Mouse (Mus musculus): ENCODE results near the gene Wnt2b. TPM values are rescaled to one million over a fixed set of nuclear protein-coding genes. Genes with fewer than 3 reads are reported as not detected.

Wnt2b gene
- 5.8 and 7.8 TPM in 2 replicates for total RNA-seq (2021)
- long read RNA-seq, partial matches to known transcripts = 0 of 1 reads
- long read RNA-seq, other reads (novel, unspliced or antisense) = 1 of 1 reads

GRCm38 (mm10) chr3:104961066-104962059 is at the start of gene Wnt2b:
Gene Wnt2b (minus strand): TSS chr3:104961921.
- DNase-seq = peak; percentile 47

- no peak for DNase-seq
Observed at GRCm38 (mm10) chr3:105010681-105011339, 49.1 kb upstream of the Wnt2b start.

DNA sequence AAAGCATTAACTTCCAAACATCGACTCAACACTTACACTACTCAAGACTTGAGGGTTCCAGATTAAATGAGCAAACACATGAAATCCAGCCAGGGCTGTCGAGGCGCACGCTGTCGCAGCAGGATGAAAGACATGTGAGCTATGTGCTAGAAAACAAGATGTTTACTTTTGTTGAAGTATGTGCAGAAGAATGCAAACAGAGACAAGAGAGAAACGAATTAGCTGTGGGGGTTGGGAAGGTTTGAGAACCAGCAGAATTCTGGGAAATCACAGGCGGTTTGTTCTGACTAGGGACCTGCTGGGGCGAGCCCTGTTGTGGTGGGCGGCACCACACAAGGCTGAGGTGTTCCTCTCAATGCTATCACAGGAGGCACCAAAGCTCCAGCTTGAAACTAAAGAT is 46.3 kb upstream of the Wnt2b start:
- no peak for DNase-seq

- DNase-seq = no peak
Observed at GRCm38 (mm10) chr3:105006101-105006500, 44.4 kb upstream of the Wnt2b start.

GRCm38 (mm10) chr3:105005561-105006065 is 43.9 kb upstream of the Wnt2b start:
- DNase-seq = no peak

DNA sequence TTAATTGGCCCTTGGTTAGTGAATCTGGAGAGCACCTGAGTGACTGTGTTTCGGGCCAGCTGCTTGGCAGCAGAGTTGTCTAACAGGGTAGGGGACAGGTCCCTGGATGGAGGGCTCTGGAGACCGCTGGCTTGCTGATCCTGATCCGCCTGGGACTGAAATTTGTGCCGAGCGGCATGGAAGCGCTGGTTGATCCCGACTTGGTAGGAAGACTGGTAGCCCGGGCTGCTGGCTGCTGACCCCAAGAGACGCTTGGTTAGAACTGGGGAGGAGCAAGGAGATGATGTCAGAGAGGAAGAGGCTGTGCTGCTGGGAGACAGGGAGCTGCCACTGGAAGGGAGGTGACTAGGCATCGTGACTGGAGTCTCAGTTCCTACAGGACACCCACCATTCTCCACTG is 43.3 kb upstream of the Wnt2b start:
- DNase-seq = no peak

DNA sequence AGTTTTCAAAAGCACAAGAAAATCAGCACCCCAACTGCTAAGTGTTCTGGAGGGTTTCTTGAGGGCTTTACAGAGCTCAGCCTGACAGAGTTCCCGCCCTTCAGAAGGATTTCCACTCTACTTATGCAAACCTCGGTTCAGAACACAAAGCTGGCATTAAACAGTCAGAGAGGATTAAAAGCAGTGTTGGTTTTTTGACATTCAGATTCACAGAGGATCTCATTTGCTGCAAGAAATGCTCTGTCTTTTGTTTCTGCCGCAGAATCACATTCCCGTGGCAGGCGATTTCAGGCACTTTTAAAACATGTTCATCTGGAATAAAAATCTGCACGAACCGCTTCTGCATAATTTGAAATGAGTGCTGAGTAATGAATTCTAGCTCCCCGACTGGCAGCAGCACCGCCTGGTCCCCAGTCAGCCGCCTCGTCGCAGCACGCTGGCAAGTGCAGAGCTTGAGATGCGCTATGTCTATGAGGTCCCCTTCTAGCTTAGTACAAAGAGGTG is 42.3 kb upstream of the Wnt2b start:
- DNase-seq = no peak

GRCm38 (mm10) chr3:105001374-105001773 is 39.7 kb upstream of the Wnt2b start:
- no peak for DNase-seq

DNA sequence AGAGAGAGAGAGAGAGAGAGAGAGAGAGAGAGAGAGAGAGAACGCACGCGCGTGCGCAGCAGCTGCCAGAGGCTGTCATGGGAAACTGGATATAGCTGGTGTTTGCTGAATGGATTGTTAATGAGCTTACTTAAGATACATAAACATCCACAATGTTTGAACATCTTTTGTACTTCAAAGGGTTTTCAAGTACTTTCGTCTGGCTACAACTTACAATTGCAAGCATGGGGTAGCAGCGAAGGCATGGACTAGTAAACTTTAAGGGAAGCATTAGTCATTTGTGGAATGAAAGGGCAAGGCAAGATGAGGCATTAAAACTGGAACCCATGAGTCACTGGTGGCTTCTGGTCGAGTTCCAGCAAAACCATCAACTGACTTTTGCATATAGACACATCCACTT is 38.8 kb upstream of the Wnt2b start:
- peak; percentile 60 for DNase-seq

GRCm38 (mm10) chr3:104997563-104997962 is 35.8 kb upstream of the Wnt2b start:
- no peak for DNase-seq

DNA sequence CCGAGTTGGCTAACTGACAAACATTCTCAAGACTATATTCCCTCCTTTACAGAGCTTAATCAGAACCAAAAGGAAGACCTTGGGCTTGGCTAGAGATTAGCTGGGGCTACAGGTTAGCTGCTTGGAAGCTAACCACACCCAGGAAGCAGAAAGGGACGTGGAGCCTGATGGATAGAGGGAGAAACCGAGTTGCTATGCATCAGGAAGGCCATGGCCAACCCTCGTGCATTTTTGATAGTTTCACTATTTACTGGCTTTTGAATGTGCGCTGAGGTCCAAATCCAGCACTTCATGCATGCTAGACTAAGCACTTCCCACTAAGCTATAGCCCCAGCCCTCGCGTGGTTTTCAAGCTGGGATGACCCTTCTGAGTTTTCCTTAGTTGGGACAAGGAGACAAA is 34.0 kb upstream of the Wnt2b start:
- DNase-seq = no peak

- no peak for DNase-seq
Observed at GRCm38 (mm10) chr3:104994415-104994841, 32.7 kb upstream of the Wnt2b start.

GRCm38 (mm10) chr3:104993800-104994199 is 32.1 kb upstream of the Wnt2b start:
- peak; percentile 41 for DNase-seq

GRCm38 (mm10) chr3:104992709-104993388 is 31.1 kb upstream of the Wnt2b start:
- DNase-seq = peak; percentile 95

- DNase-seq = no peak
Observed at GRCm38 (mm10) chr3:104991703-104992102, 30.0 kb upstream of the Wnt2b start.

DNA sequence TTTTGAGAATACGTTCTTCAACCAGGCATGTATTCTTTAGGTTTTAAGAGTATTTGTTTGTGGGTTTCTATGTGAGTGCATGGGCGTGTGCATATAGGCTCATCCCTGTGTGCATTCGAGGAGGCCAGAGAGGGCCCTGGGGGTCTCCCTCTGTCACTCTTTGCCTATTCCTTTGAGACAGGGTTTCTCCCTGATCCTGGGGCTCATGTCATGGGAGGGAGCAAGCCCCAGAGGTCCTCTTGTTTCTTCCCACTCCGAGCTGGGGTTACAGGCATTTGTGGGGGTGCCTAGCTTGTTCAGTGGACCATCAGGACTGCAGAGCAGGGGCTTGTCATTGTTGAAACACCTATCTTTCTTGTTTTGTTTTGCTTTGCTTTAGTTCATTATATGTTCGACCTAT is 26.2 kb upstream of the Wnt2b start:
- no peak for DNase-seq

- no peak for DNase-seq
Observed at GRCm38 (mm10) chr3:104979735-104980134, 18.0 kb upstream of the Wnt2b start.

GRCm38 (mm10) chr3:104967548-104968300 is 6.0 kb upstream of the Wnt2b start:
- peak; percentile 91 for DNase-seq

DNA sequence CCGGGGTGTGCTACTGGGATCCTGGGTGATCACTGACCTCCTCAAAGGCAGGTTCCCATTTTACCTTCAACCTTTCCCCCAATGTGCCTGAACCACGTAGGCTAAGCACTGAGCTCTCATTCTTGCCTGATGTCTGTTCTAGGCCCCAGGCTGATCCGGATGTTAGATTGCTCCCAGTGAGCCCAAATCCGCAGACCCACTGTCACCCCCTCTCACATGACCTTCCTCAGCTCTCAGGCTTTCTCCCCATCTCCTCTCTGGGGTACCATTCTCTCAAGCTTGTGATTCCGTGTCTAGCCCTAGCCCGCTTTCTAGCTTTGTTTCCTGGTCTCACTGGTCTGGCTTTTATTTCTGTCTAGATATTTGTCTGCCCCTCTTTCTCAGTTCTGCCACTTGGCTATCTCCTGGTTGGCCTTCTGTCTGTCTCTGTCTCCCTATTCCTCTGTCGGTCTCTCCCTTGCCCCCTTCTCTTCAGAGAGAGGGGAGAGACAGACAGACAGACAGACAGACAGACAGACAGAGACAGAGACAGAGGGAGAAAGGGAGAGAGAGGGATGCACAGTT is 4.4 kb upstream of the Wnt2b start:
- DNase-seq = no peak

DNA sequence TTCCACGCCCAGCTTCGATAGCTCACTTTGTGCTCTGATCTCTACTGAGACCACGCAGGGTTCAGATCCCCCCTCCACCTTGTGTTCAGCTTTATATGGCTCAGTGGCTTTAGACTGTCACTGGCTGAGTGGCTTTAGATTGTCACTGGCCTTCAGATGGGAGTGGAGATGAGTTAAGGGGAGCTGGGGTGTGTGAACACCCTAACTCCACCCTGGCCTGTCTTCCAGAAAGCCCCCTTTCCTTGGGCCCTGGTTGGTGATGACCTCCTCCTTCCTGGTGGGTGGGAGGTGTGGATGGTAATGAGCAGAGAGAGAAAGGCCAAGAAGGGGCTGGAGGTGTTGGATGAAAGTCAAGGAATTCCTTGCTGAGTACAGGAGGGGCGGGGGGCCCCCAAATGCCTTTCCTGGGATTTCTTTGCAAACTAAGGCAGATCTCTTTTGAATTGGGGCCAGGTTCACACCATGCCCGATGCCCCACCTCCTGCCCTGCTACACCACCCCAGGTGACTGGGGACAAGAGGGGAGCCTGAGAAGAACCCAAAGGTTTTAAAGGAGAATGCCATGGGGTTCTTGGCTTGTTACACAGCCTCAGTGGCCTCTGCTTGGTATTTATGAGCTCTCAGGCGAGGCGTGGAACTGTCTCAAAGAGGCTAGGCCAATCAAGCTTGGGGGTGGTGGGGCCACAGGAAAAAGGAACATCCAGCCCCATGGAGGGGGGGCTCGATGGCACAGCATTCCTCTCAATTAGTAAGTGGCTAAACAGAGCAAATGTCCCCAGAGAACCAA is 3.5 kb upstream of the Wnt2b start:
- no peak for DNase-seq
